Mouse (Mus musculus) forebrain, embryonic 15.5 days (tissue): Measurements from ENCODE around the gene Mrgprd. TPM values are rescaled to one million over a fixed set of nuclear protein-coding genes. Genes with fewer than 3 reads are reported as not detected.

Experiments used
- ATAC-seq: fragments of 200-750 bp; cut with Nextera tagmentation; replicated peaks from 2 replicates; pipeline ENCODE4 v1.8.0; 2017; ENCODE audit warnings: mild to moderate bottlenecking, moderate TSS enrichment, moderate library complexity
- H3K27ac ChIP-seq: fragments of 300-500 bp; sonication (generic); replicated peaks from 2 replicates; pipeline ENCODE4 v1.5.1; 2015; ENCODE audit warnings: mild to moderate bottlenecking, inconsistent platforms
- H3K27me3 ChIP-seq: fragments of 300-500 bp; sonication (generic); 2 replicates; pipeline ENCODE4 v1.6.1; 2015; ENCODE audit warnings: inconsistent platforms
- H3K36me3 ChIP-seq: fragments of 300-500 bp; sonication (generic); 2 replicates; pipeline ENCODE4 v1.6.1; 2015; ENCODE audit warnings: mild to moderate bottlenecking, inconsistent platforms
- H3K4me1 ChIP-seq: fragments of 300-500 bp; sonication (generic); 2 replicates; pipeline ENCODE4 v1.6.1; 2015; ENCODE audit warnings: inconsistent platforms
- H3K4me2 ChIP-seq: fragments of 300-500 bp; sonication (generic); replicated peaks from 2 replicates; pipeline ENCODE4 v1.6.1; 2015; ENCODE audit warnings: mild to moderate bottlenecking, inconsistent platforms
- H3K4me3 ChIP-seq: fragments of 300-500 bp; sonication (generic); 2 replicates; pipeline ENCODE4 v1.5.1; 2015; ENCODE audit warnings: mild to moderate bottlenecking, inconsistent platforms
- H3K9ac ChIP-seq: fragments of 300-500 bp; sonication (generic); replicated peaks from 2 replicates; pipeline ENCODE4 v1.6.1; 2015; ENCODE audit warnings: mild to moderate bottlenecking, inconsistent platforms
- H3K9me3 ChIP-seq: fragments of 300-500 bp; sonication (generic); 2 replicates; pipeline ENCODE4 v1.6.1; 2016; ENCODE audit warnings: inconsistent platforms
- WGBS: fragments of 180-500 bp; shearing (Covaris S2); methylation state at CpG from one replicate; pipeline ENCODE4 v1.1.7; 2015; ENCODE audit warnings: mixed read lengths; 5-methylcytosine and 5-hydroxymethylcytosine counted together
- polyA plus RNA-seq: library from polyadenylated mRNA; unstranded; fragments of >200 nt; fragmentation: Nextera tagmentation; extraction: Ambion mirVana; gene quantifications from 2 replicates; pipeline ENCODE4 v1.2.1, GENCODE M21; 2015

Gene Mrgprd
- polyA plus RNA-seq, 1 experiment from 2014 or later = not detected

DNA sequence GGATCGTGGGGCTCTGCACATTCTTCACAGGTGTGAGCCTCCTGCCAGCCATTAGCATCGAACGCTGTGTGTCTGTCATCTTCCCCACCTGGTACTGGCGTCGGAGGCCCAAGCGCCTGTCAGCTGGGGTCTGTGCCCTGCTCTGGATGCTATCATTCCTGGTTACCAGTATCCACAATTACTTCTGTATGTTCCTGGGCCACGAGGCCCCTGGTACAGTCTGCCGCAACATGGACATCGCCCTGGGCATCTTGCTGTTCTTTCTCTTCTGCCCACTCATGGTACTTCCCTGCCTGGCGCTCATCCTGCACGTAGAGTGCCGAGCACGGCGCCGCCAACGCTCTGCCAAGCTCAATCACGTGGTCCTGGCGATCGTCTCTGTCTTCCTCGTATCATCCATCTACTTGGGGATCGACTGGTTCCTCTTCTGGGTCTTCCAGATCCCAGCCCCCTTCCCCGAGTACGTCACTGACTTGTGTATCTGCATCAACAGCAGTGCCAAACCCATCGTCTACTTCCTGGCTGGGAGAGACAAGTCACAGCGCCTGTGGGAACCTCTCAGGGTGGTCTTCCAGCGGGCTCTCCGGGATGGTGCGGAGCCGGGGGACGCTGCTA lies 6.5 kb upstream of the Mrgprd start:
- H3K4me1 ChIP-seq = no peaks in the 10 kb centered on the region
- H3K27me3 ChIP-seq = no peaks in the 10 kb centered on the region
- H3K4me2 ChIP-seq = no peak overlapping the region
- 84% methylated on average over 30 of the region's 30 CpGs for WGBS
- no peak overlapping the region for H3K27ac ChIP-seq
- H3K9me3 ChIP-seq = no peaks in the 10 kb centered on the region
- no peak overlapping the region for H3K4me3 ChIP-seq
- ATAC-seq = no peak
- H3K9ac ChIP-seq = no peak overlapping the region
- H3K36me3 ChIP-seq = no peaks in the 10 kb centered on the region

DNA sequence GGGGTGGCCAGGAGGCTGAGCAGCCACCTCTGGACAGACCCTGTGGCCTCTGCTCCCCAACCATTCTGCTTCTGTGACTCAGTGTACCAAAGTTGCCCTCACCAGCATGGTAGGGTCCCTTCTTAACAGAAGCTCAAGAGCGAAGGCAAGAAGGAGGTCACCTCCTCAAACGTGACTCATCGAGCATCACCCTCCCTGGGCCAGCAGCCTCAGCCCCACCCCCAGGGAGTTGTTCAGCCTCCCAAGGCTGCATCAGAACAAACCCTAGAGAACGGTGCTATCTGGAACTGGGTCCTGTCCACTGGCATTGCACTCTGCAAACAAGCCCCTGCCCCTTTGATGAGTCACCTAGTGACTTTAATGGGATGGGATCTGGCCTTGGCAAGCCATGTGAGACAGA lies 5.8 kb upstream of the Mrgprd start:
- no peak overlapping the region for H3K27ac ChIP-seq
- no peak overlapping the region for H3K9ac ChIP-seq
- ATAC-seq = no peak
- H3K4me1 ChIP-seq = no peaks in the 10 kb centered on the region
- H3K27me3 ChIP-seq = no peaks in the 10 kb centered on the region
- H3K4me3 ChIP-seq = no peak overlapping the region
- H3K36me3 ChIP-seq = no peaks in the 10 kb centered on the region
- H3K9me3 ChIP-seq = no peaks in the 10 kb centered on the region
- H3K4me2 ChIP-seq = no peak overlapping the region
- 88% methylated on average over 4 of the region's 4 CpGs for WGBS

DNA sequence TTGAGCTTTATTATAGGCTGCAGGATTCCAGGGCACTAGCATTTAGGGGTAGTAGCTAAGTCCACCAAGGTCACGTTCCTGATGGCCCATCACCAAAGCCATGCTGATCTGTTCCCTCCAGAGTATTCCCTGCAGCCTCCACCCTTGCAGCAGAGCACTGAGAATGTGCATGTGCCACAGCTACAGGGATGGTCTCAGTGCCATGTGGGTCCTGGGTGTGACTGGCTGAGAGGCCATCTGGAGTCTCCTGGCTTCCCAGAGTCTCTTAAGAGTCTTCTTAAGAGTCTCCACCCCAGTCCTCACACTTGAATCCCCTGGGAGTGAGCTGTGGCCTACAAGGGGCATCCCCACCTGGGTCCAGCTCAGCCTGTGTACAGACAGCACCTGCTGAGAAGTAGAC lies 4.8 kb upstream of the Mrgprd start:
- no peak overlapping the region for H3K27ac ChIP-seq
- no peaks in the 10 kb centered on the region for H3K4me1 ChIP-seq
- no peak for ATAC-seq
- no peaks in the 10 kb centered on the region for H3K27me3 ChIP-seq
- H3K36me3 ChIP-seq = no peaks in the 10 kb centered on the region
- H3K9ac ChIP-seq = no peak overlapping the region
- WGBS = 91% methylated on average over 1 of the region's 1 CpGs
- no peak overlapping the region for H3K4me2 ChIP-seq
- no peaks in the 10 kb centered on the region for H3K9me3 ChIP-seq
- H3K4me3 ChIP-seq = no peak overlapping the region

DNA sequence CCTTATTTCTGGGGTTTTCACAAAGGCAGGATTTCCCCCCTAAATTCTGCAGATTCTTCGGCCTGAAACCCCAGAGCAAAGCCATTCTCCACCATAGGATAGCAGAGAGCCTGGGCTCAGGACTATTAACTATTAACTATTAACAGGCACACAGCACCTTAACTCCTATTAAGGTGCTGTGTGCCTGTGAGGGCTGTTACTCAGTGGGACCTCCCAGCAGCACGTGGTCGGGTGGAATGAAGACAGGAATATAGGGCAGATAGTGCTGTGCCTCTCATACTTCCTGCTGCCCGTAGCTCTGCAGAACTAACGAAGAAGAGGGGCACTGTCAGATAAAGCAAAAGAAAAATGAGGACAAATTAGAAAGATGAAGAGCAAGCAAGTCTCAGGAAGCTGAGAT lies 4.1 kb upstream of the Mrgprd start:
- Histone ChIP-seq H3K4me2 (no peak overlapping the region), H3K36me3 (no peaks in the 10 kb centered on the region), H3K4me1 (no peaks in the 10 kb centered on the region), H3K9ac (no peak overlapping the region), H3K27ac (no peak overlapping the region), H3K27me3 (no peaks in the 10 kb centered on the region), H3K4me3 (no peak overlapping the region), H3K9me3 (no peaks in the 10 kb centered on the region)
- whole genome bisulfite sequencing = 76% methylated on average over 5 of the region's 5 CpGs
- ATAC-seq = no peak

DNA sequence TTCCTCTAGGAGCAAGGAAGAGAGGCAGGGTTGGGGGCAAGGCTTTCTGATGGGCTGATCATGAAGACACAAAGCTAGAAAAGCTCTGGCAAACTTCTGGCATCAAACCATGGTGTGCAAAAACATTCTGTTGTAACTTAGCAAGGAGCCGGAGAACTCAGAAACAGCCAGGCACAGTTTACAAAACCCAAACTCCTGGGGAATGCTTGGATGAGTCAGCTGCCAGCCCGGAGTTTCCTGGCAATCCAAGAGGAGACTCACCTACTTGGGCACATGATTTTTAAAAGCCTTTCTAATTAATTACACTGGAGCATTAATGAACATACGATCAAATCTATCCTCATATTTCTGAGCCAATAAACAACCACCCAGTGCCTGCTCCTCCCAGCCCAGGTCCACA lies 2.5 kb upstream of the Mrgprd start:
- no peaks in the 10 kb centered on the region for H3K9me3 ChIP-seq
- WGBS = 83% methylated on average over 3 of the region's 3 CpGs
- ATAC-seq = no peak
- no peaks in the 10 kb centered on the region for H3K4me1 ChIP-seq
- H3K4me2 ChIP-seq = no peak overlapping the region
- no peak overlapping the region for H3K9ac ChIP-seq
- H3K4me3 ChIP-seq = no peak overlapping the region
- H3K36me3 ChIP-seq = no peaks in the 10 kb centered on the region
- H3K27me3 ChIP-seq = no peaks in the 10 kb centered on the region
- no peak overlapping the region for H3K27ac ChIP-seq

- Histone ChIP-seq H3K27ac (no peak overlapping the region), H3K9me3 (no peaks in the 10 kb centered on the region), H3K4me2 (no peak overlapping the region), H3K27me3 (no peaks in the 10 kb centered on the region), H3K36me3 (no peaks in the 10 kb centered on the region), H3K9ac (no peak overlapping the region), H3K4me3 (no peak overlapping the region), H3K4me1 (no peaks in the 10 kb centered on the region)
- WGBS = 60% methylated on average over 4 of the region's 4 CpGs
- no peak for ATAC-seq
Measured at GRCm38 (mm10) chr7:145317522-145317921, 2.9 kb downstream of the Mrgprd start.

- 64% methylated on average over 3 of the region's 3 CpGs for WGBS
- Histone ChIP-seq H3K9me3 (no peaks in the 10 kb centered on the region), H3K27me3 (no peaks in the 10 kb centered on the region), H3K36me3 (no peaks in the 10 kb centered on the region), H3K9ac (no peak overlapping the region), H3K4me3 (no peak overlapping the region), H3K27ac (no peak overlapping the region), H3K4me2 (no peak overlapping the region), H3K4me1 (no peaks in the 10 kb centered on the region)
- no peak for ATAC-seq
Measured at GRCm38 (mm10) chr7:145319481-145319880, 4.8 kb downstream of the Mrgprd start.

GRCm38 (mm10) chr7:145323607-145324006 lies 9.0 kb downstream of the Mrgprd start:
- Histone ChIP-seq H3K27ac (no peak overlapping the region), H3K4me2 (no peak overlapping the region), H3K9ac (no peak overlapping the region), H3K27me3 (no peaks in the 10 kb centered on the region), H3K36me3 (no peaks in the 10 kb centered on the region), H3K4me1 (no peaks in the 10 kb centered on the region), H3K9me3 (no peaks in the 10 kb centered on the region), H3K4me3 (no peak overlapping the region)
- ATAC-seq = no peak
- WGBS = 26% methylated on average over 4 of the region's 4 CpGs

- 70% methylated on average over 2 of the region's 2 CpGs for WGBS
Measured at GRCm38 (mm10) chr7:145325697-145326096, 11.1 kb downstream of the Mrgprd start.

GRCm38 (mm10) chr7:145329982-145330381 lies 15.3 kb downstream of the Mrgprd start:
- H3K36me3 ChIP-seq = no peaks in the 10 kb centered on the region
- no peak overlapping the region for H3K4me2 ChIP-seq
- no peaks in the 10 kb centered on the region for H3K9me3 ChIP-seq
- H3K4me3 ChIP-seq = no peak overlapping the region
- H3K9ac ChIP-seq = no peak overlapping the region
- whole genome bisulfite sequencing = 73% methylated on average over 2 of the region's 2 CpGs
- H3K27me3 ChIP-seq = no peaks in the 10 kb centered on the region
- ATAC-seq = no peak
- H3K27ac ChIP-seq = no peak overlapping the region
- no peaks in the 10 kb centered on the region for H3K4me1 ChIP-seq

More at GRCm38 (mm10) chr7:145325697-145326096, 11.1 kb downstream of the Mrgprd start:
- Histone ChIP-seq H3K4me1 (no peaks in the 10 kb centered on the region), H3K27ac (no peak overlapping the region), H3K27me3 (no peaks in the 10 kb centered on the region), H3K36me3 (no peaks in the 10 kb centered on the region), H3K9me3 (no peaks in the 10 kb centered on the region), H3K9ac (no peak overlapping the region), H3K4me2 (no peak overlapping the region), H3K4me3 (no peak overlapping the region)
- no peak for ATAC-seq

DNA sequence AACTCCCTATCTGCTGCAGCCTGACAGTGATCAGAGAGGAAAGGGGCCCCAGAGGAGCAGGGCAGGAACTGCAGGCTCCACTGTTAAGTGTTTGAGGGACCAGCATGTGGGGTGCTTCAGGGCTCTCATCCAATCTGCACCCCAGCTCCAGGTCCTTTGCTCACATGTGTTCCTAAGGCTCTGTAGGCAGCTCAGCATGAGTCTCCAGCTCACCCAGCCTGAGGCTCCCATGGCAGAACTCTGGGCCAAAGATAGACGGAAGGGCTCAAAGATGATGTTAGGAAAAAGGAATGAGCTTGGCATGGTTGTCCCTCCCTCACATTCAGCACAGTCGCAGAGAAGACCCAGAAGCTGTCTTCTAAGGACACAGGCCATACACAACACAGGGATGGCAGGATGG lies 16.0 kb downstream of the Mrgprd start:
- WGBS = 77% methylated on average over 2 of the region's 2 CpGs
- ATAC-seq = no peak

DNA sequence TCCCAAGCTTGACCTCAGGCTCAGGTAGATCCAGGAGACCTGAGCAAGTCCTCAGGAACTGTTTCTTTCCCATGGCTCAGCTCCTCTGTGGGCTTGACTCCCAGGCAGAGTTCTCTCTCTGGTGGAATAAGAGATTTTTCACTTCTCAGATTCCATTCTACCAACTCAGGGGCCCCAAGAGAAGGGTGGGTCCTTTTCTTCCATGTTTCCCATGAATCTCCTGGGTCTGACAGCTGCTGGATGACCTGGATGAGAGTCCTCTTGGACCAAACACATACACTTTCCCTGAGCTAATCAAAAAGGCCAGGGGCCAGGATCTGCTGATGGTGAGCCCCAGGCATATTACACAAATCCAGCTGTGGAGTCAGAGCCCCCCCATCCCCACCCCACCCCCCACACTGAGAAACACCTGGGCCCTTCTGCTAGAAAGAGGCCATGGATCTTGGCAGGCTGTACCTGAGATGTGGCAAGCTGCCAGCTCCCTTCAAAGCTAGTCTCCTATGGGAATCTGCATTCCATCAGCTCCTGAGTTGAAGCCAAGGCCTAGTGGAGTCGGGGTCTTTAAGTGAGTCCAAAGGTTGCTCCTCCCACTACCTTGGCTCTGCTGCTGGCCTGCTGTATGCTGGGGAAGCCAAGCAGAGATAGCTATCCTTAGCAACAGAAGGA lies 17.9 kb downstream of the Mrgprd start:
- Histone ChIP-seq H3K4me3 (no peak overlapping the region), H3K27me3 (no peaks in the 10 kb centered on the region), H3K27ac (no peak overlapping the region), H3K4me1 (no peaks in the 10 kb centered on the region), H3K36me3 (no peaks in the 10 kb centered on the region), H3K9ac (no peak overlapping the region), H3K9me3 (no peaks in the 10 kb centered on the region), H3K4me2 (no peak overlapping the region)
- no peak for ATAC-seq
- 44% methylated on average over 1 of the region's 1 CpGs for WGBS

More for the DNA sequence above, 16.0 kb downstream of the Mrgprd start:
- no peak overlapping the region for H3K27ac ChIP-seq
- no peak overlapping the region for H3K9ac ChIP-seq
- H3K4me2 ChIP-seq = no peak overlapping the region
- H3K4me3 ChIP-seq = no peak overlapping the region
- H3K36me3 ChIP-seq = no peaks in the 10 kb centered on the region
- H3K4me1 ChIP-seq = no peaks in the 10 kb centered on the region
- no peaks in the 10 kb centered on the region for H3K27me3 ChIP-seq
- H3K9me3 ChIP-seq = no peaks in the 10 kb centered on the region

DNA sequence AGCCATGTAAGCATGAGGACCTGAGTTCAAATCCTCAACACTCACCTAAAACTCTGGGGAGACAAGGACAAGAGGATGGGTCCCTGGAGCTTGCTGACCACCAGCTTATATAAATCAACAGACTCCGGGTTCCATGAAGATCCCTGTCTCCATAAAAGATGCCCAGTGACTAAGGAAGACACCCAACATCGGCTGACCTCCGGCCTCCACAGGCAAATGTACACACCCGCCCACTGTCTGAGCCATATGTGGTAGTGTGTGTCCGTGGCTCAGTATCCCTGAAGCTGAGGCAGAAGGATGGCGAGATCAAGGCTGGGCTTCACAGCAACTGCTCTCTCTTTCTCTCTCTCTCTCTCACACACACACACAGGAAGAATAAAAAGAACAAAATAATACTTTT lies 19.3 kb downstream of the Mrgprd start:
- H3K9ac ChIP-seq = no peak overlapping the region
- H3K4me2 ChIP-seq = no peak overlapping the region
- no peaks in the 10 kb centered on the region for H3K4me1 ChIP-seq
- H3K27ac ChIP-seq = no peak overlapping the region
- no peaks in the 10 kb centered on the region for H3K27me3 ChIP-seq
- ATAC-seq = no peak
- H3K9me3 ChIP-seq = no peaks in the 10 kb centered on the region
- H3K36me3 ChIP-seq = no peaks in the 10 kb centered on the region
- 85% methylated on average over 6 of the region's 6 CpGs for WGBS
- no peak overlapping the region for H3K4me3 ChIP-seq
